Mouse (Mus musculus) ES-Bruce4 (cell line): ENCODE data around the gene Mei4. TPM values are rescaled to one million over a fixed set of nuclear protein-coding genes. Genes with fewer than 3 reads are reported as not detected.

ENCODE experiments used
- H3K27ac ChIP-seq: 2 replicates; pipeline ENCODE4 v1.5.1; 2012; ENCODE audit warnings: low read length, inconsistent platforms; ENCODE audit not compliant: insufficient read depth
- H3K27me3 ChIP-seq: 2 replicates; pipeline ENCODE4 v1.6.1; 2012; ENCODE audit warnings: mild to moderate bottlenecking, low read length, inconsistent platforms; ENCODE audit not compliant: control insufficient read depth, poor library complexity, insufficient read depth, severe bottlenecking
- H3K36me3 ChIP-seq: 2 replicates; pipeline ENCODE4 v1.6.1; 2012; ENCODE audit warnings: inconsistent platforms, mild to moderate bottlenecking, low read length, moderate library complexity; ENCODE audit not compliant: control insufficient read depth, poor library complexity, insufficient read depth, severe bottlenecking
- H3K4me1 ChIP-seq: one replicate; pipeline ENCODE4 v1.8.1; 2011; ENCODE audit warnings: low read length; ENCODE audit not compliant: control insufficient read depth, insufficient read depth
- H3K4me3 ChIP-seq: 2 replicates; pipeline ENCODE4 v1.5.1; 2011; ENCODE audit warnings: low read depth, mild to moderate bottlenecking, low read length
- H3K9ac ChIP-seq: 2 replicates; pipeline ENCODE4 v1.6.1; 2012; ENCODE audit warnings: low read depth, mild to moderate bottlenecking, inconsistent platforms; ENCODE audit not compliant: poor library complexity, severe bottlenecking
- H3K9me3 ChIP-seq: replicated peaks from 2 replicates; pipeline ENCODE4 v1.6.1; 2012; ENCODE audit warnings: mild to moderate bottlenecking, low read length, inconsistent platforms; ENCODE audit not compliant: control insufficient read depth, poor library complexity, insufficient read depth, severe bottlenecking
- CTCF ChIP-seq: IDR thresholded peaks from one replicate; pipeline ENCODE4 v1.8.1; 2011; ENCODE audit warnings: low read depth, low read length
- EP300 ChIP-seq: IDR thresholded peaks from 2 replicates; pipeline ENCODE4 v1.6.1; 2011; ENCODE audit warnings: low read depth, low read length; ENCODE audit not compliant: insufficient read depth
- POLR2A ChIP-seq: IDR thresholded peaks from one replicate; pipeline ENCODE4 v1.8.1; 2011; ENCODE audit warnings: low read length; ENCODE audit not compliant: insufficient read depth
- polyA plus RNA-seq: library from polyadenylated mRNA; stranded (reverse); fragments of >200 nt; gene quantifications from 2 replicates; pipeline ENCODE4 v1.2.4, GENCODE M21; 2011; ENCODE audit warnings: low read depth; ENCODE audit not compliant: missing spikeins, insufficient read depth, insufficient read length

The Mei4 gene
- polyA plus RNA-seq, 1 experiment: 3.7 TPM

DNA sequence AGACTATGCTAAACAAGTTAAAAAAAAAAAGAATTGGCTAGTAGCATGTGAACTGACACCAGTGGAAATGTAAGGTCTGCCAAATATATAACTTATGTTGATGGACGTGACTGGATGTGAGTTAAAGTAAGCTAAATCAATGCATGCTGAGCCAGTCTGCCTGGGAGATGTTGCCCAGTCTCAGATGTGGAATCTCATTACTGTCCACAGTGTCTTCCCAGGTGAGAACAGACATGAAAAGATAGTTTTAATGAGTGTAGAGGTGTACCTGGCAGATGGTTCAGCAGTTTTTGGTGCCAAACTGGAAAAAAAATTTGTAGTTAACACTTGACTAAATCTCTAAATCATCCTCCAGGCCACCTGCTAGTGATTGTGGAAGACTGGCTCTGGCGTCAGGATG, 94.4 kb downstream of the Mei4 start:
- no peak overlapping the region for H3K9ac ChIP-seq

DNA sequence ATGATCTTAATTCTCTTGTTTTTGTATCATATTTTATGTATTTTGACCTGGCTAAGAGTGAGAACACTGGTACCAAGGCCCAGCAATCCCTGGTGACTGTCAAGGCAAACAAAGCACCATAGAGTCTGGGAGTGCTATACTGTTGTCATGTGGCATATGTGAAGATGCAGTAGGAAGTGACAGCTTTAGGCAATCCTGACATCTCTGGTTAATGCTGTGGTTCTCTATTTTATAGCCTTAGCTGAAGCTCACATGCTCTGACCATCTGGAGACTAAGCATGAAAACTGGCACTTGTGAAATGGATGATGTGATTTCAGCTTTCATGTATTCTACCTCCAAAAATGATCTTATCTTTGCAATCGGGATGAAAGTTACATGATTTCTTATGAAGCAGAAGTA, 103.3 kb downstream of the Mei4 start:
- no peaks in the 10 kb centered on the region for H3K27me3 ChIP-seq
- no peaks in the 10 kb centered on the region for H3K9me3 ChIP-seq
- TF ChIP-seq POLR2A (no peak), CTCF (no peak), EP300 (no peak)
- no peak overlapping the region for H3K9ac ChIP-seq
- H3K36me3 ChIP-seq: no peaks in the 10 kb centered on the region
- no peak overlapping the region for H3K4me3 ChIP-seq
- H3K27ac ChIP-seq: no peak overlapping the region
- H3K4me1 ChIP-seq: no peaks in the 10 kb centered on the region

More for the DNA sequence above, 94.4 kb downstream of the Mei4 start:
- Histone ChIP-seq H3K36me3 (no peaks in the 10 kb centered on the region), H3K9me3 (no peaks in the 10 kb centered on the region), H3K4me3 (no peak overlapping the region), H3K27me3 (no peaks in the 10 kb centered on the region), H3K27ac (no peak overlapping the region), H3K4me1 (no peaks in the 10 kb centered on the region)
- TF ChIP-seq EP300 (no peak), CTCF (no peak), POLR2A (no peak)

DNA sequence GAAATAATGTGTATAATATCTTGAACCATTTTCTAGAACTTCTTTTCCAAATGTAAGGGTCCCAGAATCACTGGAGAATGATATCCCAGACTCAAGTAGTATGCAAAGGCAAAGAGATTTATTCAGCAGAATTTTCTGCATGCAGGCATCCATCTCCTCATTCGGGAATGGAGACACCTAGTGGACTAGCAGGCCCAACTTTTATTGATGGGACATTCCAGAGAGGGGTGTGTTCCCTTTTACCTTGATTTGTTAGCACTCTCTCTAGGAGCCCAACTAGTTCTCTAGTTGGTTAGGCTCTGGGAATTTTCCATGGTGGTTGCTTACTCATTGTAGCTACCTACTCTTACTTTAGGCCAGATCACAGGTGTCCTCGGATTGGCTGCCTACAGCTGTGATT, 105.5 kb downstream of the Mei4 start:
- TF ChIP-seq EP300 (no peak), POLR2A (no peak), CTCF (no peak)
- no peaks in the 10 kb centered on the region for H3K27me3 ChIP-seq
- H3K4me3 ChIP-seq: no peak overlapping the region
- no peak overlapping the region for H3K27ac ChIP-seq
- no peaks in the 10 kb centered on the region for H3K36me3 ChIP-seq
- H3K9ac ChIP-seq: no peak overlapping the region
- no peaks in the 10 kb centered on the region for H3K9me3 ChIP-seq
- no peaks in the 10 kb centered on the region for H3K4me1 ChIP-seq

DNA sequence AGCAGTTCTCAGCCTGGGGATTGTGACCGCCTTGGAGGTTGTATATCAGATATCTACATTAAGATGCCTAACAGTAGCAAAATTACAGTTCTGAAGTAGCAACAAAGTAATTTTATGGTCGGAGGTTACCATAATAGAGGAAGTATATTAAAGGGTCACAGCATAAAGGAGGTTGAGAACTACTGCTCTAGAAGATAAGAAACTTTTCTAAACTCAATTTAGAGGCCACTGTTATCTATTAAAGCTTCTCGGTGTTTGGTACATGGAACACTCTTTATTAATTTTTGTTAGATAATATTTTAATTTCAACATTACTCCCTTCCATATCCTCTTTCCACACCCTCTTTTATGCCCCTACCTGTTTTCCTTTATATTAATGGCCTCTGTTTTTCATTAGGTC, 119.0 kb downstream of the Mei4 start:
- no peak overlapping the region for H3K27ac ChIP-seq

DNA sequence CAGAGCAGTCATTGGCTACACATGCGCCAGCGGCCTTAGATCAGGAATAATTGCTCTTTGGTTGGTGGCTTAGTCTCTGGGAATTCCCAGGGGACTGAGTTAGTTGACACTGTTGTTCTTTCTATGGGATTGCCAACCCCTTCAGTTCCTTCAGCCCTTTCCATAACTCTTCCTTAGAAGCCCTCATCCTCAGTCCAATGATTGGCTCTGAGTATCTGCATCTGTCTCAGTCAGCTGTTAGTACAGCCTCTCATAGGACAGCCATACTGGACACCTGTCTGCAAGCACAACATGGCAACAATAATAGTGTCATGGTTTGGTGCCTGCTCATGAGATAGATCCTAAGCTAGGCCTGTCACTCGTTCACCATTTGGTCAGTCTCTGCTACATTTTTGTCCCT, 149.5 kb downstream of the Mei4 start:
- no peaks in the 10 kb centered on the region for H3K27me3 ChIP-seq

More for the DNA sequence above, 119.0 kb downstream of the Mei4 start:
- H3K36me3 ChIP-seq: no peaks in the 10 kb centered on the region
- TF ChIP-seq CTCF (no peak), POLR2A (no peak), EP300 (no peak)
- no peaks in the 10 kb centered on the region for H3K4me1 ChIP-seq
- no peaks in the 10 kb centered on the region for H3K9me3 ChIP-seq
- no peak overlapping the region for H3K4me3 ChIP-seq
- no peak overlapping the region for H3K9ac ChIP-seq
- H3K27me3 ChIP-seq: no peaks in the 10 kb centered on the region

DNA sequence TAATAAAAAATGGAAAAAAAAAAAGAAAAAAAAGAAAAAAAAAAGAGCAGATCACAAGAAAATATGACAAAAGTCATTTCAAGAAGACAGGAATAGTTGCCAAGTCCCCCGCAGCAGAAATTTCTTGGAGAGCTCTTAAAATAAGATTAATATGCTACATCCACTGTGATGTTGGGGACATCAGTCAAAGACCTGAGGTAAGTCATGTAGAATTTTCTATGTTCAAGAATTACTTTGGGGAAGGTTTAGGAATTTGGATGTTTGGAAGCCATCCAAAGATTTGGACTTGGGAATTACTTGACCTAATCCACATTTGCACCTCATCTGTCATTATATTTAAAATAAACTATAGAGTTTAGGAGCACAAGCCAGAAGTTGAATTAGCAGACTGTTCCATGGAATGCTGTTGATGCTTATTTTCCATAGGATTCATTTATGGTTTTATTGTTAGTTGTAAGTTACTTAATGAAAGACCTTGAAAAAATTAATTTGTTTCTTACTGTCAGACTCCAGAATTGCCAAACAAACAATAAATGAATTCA, 179.1 kb downstream of the Mei4 start:
- H3K36me3 ChIP-seq: no peaks in the 10 kb centered on the region
- no peaks in the 10 kb centered on the region for H3K27me3 ChIP-seq

More for the DNA sequence above, 149.5 kb downstream of the Mei4 start:
- H3K9ac ChIP-seq: no peak overlapping the region
- no peaks in the 10 kb centered on the region for H3K4me1 ChIP-seq
- no peaks in the 10 kb centered on the region for H3K9me3 ChIP-seq
- H3K4me3 ChIP-seq: no peak overlapping the region
- no peaks in the 10 kb centered on the region for H3K36me3 ChIP-seq
- H3K27ac ChIP-seq: no peak overlapping the region
- TF ChIP-seq POLR2A: no peak
- no peak for TF ChIP-seq CTCF
- TF ChIP-seq EP300: no peak

More for the DNA sequence above, 179.1 kb downstream of the Mei4 start:
- H3K4me1 ChIP-seq: no peaks in the 10 kb centered on the region
- H3K4me3 ChIP-seq: no peak overlapping the region
- TF ChIP-seq POLR2A (no peak), CTCF (no peak), EP300 (no peak)
- no peaks in the 10 kb centered on the region for H3K9me3 ChIP-seq
- no peak overlapping the region for H3K9ac ChIP-seq
- H3K27ac ChIP-seq: no peak overlapping the region
